Mouse (Mus musculus): Measurements from ENCODE around the gene Cd47.

The Cd47 gene

GRCm38 (mm10) chr16:49922098-49922497 lies 121.8 kb downstream of the Cd47 start:
- TF ChIP-seq GATA4 (IDR thresholded peaks at IDR 0.05; ENCODE audit: insufficient replicate concordance, low read length), result no peak

DNA sequence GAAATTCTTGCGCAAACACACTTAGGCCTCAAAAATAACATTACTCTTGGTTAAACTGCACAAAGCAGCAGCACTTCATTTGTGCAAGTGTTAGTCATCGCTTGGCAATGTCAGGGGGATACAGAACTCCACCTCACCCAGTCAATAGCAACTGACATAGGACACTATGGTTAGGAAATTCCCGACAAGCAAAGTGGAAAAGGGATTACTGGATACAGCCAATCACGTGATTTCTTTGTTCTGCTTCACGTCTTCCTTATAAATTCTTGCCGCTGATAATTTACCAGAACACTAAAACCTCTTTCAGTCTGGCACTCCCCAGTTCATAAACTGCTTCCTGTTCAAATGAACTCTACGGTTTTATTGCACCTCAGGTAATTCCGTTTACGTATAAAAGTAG lies 123.4 kb downstream of the Cd47 start:
- TF ChIP-seq GATA4 (IDR thresholded peaks at IDR 0.05; ENCODE audit: insufficient replicate concordance, low read length), result no peak

GRCm38 (mm10) chr16:49924941-49925340 lies 124.6 kb downstream of the Cd47 start:
- TF ChIP-seq GATA4 (IDR thresholded peaks at IDR 0.05; ENCODE audit: insufficient replicate concordance, low read length), result no peak

DNA sequence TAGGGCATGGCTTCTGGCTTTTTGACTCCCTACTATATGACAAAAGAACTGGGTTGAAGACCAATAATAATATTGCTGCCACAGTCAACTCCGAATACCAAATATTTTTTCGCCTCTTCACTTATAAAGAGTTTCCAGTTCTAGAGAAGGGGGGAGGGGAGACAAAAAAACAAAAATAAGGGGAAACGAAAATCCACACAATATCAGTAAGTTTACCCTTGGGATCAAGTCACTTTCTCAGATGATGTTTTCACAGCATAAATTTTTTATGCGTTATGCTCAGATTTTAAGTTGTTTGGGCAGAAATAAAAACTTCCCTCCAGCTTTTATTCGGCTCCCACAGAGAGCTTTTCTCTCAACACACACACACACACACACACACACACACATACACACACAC lies 132.9 kb downstream of the Cd47 start:
- TF ChIP-seq GATA4 (IDR thresholded peaks at IDR 0.05; ENCODE audit: insufficient replicate concordance, low read length), result no peak

GRCm38 (mm10) chr16:49936008-49936443 lies 135.7 kb downstream of the Cd47 start:
- no peak for TF ChIP-seq GATA4 (IDR thresholded peaks at IDR 0.05; ENCODE audit: insufficient replicate concordance, low read length)

- no peak for TF ChIP-seq GATA4 (IDR thresholded peaks at IDR 0.05; ENCODE audit: insufficient replicate concordance, low read length)
These were observed 136.5 kb downstream of the Cd47 start for GRCm38 (mm10) chr16:49936793-49937192.

DNA sequence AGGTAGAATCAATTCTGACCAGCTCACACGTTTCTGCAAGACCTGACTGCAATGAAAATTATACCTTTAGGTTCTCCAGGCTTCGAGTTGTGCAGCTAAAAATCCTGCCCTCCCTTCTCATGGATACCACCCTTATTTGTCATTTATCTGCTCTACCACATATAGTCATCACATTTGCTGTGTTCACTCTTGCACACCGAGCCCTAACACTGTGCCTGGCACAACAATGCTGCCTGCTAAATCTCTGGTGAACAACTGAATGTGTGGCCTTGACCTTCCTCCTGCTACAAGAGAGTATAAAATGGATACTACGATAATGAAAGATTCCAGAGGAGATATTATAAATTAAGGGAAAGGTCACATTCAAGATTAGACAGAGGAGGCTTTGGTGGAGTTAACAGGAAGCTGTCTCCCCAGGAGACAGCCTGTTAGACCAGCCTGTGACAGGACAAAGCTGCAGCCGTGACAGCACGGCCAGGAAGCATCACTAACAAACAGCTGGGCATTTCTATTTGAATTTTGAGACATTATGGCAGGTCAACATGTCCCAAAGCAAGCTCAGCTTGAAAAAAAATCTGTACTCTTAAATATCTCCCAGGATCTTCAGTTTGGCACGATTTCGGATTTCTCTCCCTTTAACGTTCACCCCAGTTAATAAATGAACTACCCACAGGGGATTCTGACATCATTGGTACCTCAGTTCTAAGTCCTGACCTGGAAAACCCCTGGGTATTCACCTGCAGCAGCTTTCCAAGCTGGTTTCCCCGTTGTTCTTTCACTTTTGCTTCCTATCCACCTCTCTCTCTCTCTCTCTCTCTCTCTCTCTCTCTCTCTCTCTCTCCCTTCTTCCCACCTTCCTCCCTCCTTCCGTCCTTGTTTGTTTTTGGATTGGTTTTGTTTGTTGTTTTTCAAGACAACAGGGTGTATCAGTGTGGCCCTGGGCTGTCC lies 137.2 kb downstream of the Cd47 start:
- no peak for TF ChIP-seq GATA4 (IDR thresholded peaks at IDR 0.05; ENCODE audit: insufficient replicate concordance, low read length)

- no peak for TF ChIP-seq GATA4 (IDR thresholded peaks at IDR 0.05; ENCODE audit: insufficient replicate concordance, low read length)
These were observed 138.4 kb downstream of the Cd47 start for GRCm38 (mm10) chr16:49938483-49939301.

DNA sequence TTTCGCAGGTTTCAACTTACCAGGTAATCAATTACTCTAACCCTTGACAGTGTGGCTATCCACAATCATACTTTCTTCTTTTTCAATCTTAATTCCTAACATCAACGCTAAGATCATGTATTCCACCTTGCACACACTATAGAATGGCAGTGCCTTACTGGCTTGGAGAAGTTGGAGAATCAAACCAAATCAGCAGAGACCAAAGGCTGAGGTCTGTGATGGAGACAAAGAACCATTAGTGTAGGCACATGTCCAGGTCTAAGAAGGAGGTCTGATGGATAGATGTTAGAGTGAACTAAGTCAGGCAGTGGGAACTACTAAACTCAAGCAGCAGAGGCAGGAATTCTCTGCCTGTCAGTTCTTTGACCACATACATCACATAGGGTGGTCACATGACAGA lies 139.0 kb downstream of the Cd47 start:
- TF ChIP-seq GATA4 (IDR thresholded peaks at IDR 0.05; ENCODE audit: insufficient replicate concordance, low read length), result no peak

DNA sequence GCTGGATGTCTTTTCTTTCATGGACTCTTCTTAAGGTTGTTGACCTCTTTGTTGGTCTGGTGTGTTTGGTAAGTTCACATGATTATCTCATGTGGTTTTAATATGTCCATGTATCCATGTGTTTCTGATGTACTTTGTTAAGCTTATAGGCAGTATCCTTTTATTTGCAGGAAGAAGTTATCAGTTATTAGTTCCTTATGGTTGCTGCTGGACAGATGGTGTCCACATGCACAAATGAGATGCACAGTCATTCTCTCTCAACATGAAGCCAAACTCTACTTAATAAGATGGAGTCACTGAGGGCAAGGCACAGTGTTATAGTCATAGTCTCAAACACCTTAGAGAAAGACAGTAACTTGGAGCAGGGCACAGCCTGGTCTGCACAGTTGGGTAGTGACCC lies 140.1 kb downstream of the Cd47 start:
- TF ChIP-seq GATA4 (IDR thresholded peaks at IDR 0.05; ENCODE audit: insufficient replicate concordance, low read length), result no peak

- TF ChIP-seq GATA4 (IDR thresholded peaks at IDR 0.05; ENCODE audit: insufficient replicate concordance, low read length), result no peak
These were observed 140.7 kb downstream of the Cd47 start for GRCm38 (mm10) chr16:49941031-49941430.

DNA sequence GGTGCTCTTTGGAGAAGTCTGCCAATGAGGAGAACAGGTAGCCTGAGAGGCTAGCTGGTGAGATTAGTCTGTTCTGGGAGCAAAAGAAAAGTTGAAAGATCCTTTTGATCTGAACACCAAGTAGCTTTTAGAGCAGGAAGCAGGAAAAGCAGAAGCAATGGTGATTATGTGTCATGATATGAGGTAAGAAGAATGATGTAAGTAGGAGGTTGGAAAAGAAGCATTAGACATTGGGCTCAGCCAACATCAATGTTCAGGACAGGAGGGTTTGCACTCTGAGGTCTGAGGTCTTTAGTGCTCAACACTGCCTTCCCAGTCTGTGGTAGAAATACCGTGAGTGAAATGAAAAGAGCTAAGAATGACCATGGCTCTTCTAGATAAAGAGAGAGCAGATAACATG lies 143.4 kb downstream of the Cd47 start:
- no peak for TF ChIP-seq GATA4 (IDR thresholded peaks at IDR 0.05; ENCODE audit: insufficient replicate concordance, low read length)

GRCm38 (mm10) chr16:49945084-49945483 lies 144.8 kb downstream of the Cd47 start:
- no peak for TF ChIP-seq GATA4 (IDR thresholded peaks at IDR 0.05; ENCODE audit: insufficient replicate concordance, low read length)

DNA sequence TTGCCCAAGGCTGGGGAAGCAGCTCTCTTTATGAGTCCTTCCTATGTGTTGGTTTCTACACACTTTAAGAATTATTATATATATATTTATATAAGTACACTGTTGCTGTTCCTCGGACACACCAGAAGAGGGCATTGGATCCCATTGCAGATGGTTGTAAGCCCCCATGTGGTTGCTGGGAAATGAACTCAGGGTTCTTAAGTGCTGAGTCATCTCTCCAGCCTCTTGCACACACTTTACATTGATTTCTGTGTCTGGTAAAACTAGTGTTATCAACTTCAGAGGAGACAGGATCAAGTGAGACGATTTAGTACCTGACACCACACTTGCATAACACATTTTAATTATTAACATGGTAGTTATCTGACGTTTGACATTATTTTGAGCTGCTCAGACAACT lies 146.7 kb downstream of the Cd47 start:
- no peak for TF ChIP-seq GATA4 (IDR thresholded peaks at IDR 0.05; ENCODE audit: insufficient replicate concordance, low read length)

GRCm38 (mm10) chr16:49947610-49948009 lies 147.3 kb downstream of the Cd47 start:
- TF ChIP-seq GATA4 (IDR thresholded peaks at IDR 0.05; ENCODE audit: insufficient replicate concordance, low read length), result no peak

DNA sequence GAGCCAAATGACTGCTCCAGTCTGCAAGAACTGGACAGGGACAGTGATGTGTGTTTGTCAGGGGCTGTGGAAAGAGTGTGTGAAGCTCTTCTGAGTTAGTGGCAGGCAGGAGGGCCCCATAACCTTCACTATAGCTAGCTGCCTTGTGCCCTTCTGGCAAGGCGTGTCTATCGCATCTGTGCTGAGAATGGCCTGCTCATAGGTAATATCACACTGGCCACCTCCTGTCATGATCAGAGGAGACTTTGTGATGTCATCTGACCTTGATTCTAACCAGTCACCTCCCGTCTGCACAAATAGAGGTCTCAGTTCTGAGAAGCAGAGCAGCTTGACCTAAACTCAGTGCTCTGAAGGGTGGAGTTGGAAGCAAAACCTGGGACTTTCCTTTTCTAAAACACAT lies 148.0 kb downstream of the Cd47 start:
- no peak for TF ChIP-seq GATA4 (IDR thresholded peaks at IDR 0.05; ENCODE audit: insufficient replicate concordance, low read length)
